Mouse (Mus musculus): ENCODE data around the gene Cfhr1.

GRCm38 (mm10) chr1:139501258-139501752, 58.8 kb downstream of the Cfhr1 start, which contains the start of gene F13b:
- TF ChIP-seq POLR2A (IDR thresholded peaks at IDR 0.05; ENCODE audit: borderline replicate concordance, control insufficient read depth, low read depth, low read length) (no peak), CTCF (IDR thresholded peaks at IDR 0.05; ENCODE audit: control insufficient read depth, insufficient read depth, low read length) (no peak)

Data from bone marrow, adult 2 months (tissue).